Mouse (Mus musculus) ES-E14 (cell line): ENCODE measurements around the gene Dlg2.

Experiments used
- CHD2 ChIP-seq: IDR thresholded peaks from 2 replicates; pipeline ENCODE4 v1.6.1; 2014; ENCODE audit warnings: mild to moderate bottlenecking, low read depth, low read length, inconsistent platforms
- MAFK ChIP-seq: IDR thresholded peaks from 2 replicates; pipeline ENCODE4 v1.6.1; 2014; ENCODE audit warnings: mild to moderate bottlenecking, low read depth, low read length, inconsistent platforms; ENCODE audit not compliant: insufficient read depth
- ZC3H11A ChIP-seq: IDR thresholded peaks from 2 replicates; pipeline ENCODE4 v1.6.1; 2012; ENCODE audit warnings: low read depth, mild to moderate bottlenecking, inconsistent platforms, low read length, borderline replicate concordance
- ZNF384 ChIP-seq: IDR thresholded peaks from 2 replicates; pipeline ENCODE4 v1.6.1; 2012; ENCODE audit warnings: low read depth, low read length, inconsistent platforms

DNA sequence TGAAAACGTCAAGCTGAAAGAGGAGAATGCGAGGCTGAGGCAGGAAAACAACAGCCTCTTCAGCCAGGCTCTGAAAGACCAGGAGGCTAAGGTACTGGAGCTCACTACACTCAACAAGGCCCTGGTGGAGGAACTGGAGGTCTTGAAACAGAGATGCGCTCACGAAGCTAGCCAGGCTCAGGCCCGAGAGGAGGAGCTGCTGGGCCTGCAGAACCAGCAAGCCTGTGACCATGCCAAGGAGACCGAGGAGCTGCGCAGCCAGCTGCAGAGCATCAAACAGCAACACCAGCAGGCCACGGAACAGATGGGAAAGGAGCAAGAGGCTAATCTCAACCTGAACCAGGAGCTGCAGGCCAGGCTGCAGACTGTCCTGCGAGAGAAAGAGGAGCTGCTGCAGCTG is 49.5 kb upstream of the Dlg2 start:
- TF ChIP-seq CHD2 (no peak), ZNF384 (no peak), ZC3H11A (no peak), MAFK (no peak)
